Mouse (Mus musculus): ENCODE measurements around the gene Meltf.
A peak's percentile ranks its signal among the peaks of the same experiment; 100 is the strongest.
"Not testable (repeated sequence)": the region's sequence is repeated elsewhere in the genome, so short reads cannot be mapped to it uniquely, and the experiment has no call there.

Gene Meltf

DNA sequence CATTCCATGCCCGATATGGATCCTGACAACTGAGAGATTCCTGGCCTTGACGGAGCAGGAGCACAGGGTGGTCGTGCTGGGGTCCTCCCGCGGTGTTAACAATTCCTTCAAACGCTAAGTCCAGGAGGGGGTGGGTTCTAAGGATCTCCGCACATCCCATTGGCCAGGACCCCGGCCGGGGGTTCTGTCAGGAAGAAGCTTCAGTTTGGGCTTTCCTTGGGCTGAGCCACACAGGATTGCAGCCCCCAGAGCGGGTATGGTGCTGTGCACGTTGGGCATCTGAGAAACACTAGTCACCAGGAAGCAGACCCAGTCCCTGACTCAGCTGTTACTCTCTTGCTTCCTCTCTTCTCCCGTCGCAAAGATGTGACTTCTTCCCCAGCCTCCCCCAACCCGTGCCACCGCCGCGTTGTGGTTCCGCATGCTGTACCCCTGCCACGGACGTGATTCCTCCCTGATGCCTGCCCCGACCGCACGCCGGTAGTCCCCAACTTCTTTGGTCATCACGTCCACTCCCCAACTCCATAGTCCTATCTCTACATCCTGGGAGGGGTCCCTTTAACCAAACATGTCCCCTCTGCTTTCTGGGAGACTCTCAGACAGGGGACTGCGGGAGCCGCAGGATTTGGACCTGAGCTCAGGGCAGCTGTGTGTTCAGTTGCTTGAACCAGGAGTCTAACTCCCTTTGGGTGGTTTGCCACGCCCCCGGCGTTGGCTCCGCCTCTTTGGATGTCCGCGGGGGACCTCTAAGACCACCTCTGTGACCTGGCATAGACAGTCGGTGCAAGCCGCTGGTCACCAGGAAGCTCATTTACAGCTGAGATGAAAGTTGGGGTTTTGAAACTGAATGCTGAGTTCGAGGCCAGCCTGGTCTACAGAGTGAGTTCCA, 56.7 kb downstream of the Meltf start:
- DNase-seq: no peak

DNA sequence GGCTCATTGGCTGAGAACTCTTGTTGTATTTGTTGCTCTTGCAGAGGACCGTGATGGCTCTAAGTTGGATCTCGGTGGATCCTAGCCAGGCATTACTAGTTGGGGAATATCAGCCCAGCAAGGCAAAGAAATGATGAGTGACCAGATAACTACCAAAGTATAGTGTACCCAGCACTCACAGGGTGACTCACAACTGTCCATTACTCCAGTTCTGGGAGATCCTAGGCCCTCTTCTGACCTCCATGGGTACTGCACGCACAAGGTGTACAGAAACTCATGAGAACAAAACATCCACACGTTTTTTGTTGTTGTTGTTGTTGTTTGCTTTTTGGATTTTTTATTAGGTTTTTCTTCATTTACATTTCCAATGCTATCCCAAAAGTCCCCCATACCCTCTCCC, 58.0 kb downstream of the Meltf start:
- DNase-seq: no peak

DNA sequence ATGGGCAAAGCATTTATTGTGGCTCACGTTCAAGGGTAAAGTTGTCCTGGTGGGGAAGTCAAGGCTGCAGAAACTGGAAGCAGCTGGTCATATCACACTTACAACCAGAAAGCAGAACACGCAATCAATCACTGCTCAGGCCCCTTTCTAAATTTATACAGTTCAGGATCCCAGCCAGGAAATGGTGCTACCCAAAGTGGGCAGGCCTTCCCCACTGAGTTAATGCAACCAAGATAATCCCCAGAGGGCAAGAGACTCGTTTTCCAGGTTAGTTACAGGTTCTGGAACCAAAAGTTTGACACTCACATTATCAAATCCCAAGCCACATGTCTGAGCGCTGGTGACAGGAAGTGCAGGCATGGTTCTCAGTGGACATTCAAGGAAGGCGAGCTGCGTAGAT, 60.2 kb downstream of the Meltf start:
- no peak for DNase-seq

DNA sequence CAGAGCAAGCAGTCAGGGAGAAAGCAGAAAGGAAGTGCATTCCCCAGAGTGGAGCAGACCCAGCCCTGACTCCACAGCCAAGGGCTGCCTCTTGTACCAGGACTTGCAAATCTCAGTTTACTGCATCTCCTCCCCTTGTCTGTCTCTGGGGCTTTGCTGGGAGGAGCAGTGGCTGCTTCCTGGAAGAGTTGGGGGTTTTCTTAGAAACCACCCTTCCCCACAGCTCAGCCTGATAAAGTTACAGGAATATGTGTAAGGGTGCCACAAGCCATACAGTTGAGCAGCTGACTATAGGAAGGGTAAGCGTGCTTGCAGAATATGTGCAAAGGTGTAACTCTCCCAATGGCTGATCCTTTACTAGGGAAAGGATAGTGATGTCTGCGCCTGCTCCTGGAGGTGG, 62.0 kb downstream of the Meltf start:
- no peak for DNase-seq

DNA sequence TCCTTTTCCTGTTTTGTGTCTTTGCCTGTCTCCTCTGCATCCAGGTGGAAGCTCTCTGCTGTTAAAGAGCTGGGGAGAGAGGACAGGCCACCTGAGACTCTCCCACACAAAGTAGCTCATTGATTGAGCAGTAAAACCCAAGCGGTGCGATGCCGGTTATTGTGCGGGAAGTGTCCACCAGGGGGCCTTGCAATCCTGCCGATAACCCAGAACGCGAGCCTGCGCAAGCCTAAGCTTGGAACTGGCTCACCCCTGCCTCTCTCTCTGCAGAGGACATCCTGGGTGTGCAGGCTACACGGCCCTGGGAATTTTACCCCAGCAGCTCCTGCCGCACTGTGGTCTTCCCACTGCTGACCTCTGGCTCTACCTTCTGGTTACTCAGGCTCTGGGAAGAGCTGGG, 65.4 kb downstream of the Meltf start:
- DNase-seq: peak; percentile 45 to 53

DNA sequence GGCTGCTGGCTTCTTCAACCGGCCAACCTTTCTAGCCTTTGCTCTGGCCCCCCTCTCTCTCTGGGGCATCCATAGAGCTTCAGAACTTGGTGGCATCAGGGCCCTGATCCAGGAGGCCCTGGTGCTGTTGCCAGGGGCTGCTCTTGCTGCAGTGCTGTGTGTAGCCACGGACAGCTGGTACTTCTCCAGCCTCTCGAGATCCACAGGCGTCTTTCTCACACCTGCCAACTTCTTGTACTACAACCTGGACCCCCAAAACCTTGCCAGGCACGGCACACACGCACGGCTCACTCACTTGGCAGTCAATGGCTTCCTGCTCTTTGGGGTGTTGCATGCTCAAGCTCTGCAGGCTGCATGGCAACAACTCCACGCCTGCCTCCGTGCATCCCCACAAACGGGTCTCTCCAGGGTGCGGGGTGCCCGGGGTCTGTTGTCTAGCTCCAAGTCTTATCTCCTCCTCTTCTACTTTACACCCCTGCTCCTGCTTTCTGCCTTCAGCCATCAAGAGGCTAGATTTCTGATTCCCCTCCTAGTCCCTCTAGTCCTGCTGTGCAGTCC, 66.2 kb downstream of the Meltf start:
- no peak for DNase-seq

DNA sequence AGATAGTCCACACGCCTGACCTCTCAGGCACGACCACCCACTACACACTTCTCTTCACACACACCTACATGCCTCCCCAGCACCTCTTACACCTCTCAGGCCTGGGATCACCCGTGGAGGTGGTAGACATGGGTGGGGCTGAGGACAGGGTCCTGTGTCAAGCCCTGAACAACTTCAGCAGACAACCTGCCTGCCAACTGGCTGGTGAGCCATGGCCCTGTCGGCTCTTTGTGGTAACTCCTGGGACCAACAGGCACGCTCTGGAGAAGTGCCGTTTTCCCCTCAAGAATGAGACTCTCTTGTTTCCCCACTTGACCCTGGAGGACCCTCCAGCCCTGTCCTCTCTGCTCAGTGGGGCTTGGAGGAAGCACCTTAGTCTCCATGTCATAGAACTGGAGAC, 66.8 kb downstream of the Meltf start:
- DNase-seq: no peak

DNA sequence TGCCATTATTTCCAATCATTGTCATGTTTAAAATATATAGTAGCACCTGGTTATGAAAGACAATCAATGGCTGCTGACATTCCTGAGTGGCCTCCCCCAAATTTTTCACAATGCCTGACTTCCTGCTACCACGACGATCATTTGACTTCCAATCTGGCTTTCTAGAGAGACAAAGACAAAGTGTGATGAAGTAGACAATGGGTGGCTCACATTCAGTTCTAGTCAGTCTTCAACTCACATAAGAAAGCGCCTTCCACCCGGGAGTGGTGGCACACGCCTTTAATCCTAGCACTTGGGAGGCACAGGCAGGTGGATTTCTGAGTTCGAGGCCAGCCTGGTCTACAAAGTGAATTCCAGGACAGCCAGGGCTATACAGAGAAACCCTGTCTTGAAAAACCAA, 67.4 kb downstream of the Meltf start:
- not testable (repeated sequence) for DNase-seq

DNA sequence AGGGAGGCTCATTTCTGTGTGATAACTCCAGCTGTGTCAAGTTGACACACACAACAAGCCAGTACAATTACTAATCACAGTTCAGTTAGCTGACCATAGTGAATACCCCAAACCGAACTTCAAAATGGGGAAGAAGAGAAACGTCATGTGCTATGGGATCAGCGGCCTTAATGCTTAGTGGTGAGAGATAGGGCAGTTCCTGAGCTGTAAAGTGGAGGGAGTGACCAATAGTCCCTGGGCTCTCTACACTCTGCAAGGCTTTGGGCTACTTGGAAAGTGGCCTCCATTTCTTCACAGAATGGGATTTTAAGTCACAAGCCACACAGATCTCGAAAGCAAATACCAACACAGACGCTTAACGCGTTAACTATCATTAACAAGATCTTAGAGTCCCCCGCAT, 68.7 kb downstream of the Meltf start:
- DNase-seq: no peak

DNA sequence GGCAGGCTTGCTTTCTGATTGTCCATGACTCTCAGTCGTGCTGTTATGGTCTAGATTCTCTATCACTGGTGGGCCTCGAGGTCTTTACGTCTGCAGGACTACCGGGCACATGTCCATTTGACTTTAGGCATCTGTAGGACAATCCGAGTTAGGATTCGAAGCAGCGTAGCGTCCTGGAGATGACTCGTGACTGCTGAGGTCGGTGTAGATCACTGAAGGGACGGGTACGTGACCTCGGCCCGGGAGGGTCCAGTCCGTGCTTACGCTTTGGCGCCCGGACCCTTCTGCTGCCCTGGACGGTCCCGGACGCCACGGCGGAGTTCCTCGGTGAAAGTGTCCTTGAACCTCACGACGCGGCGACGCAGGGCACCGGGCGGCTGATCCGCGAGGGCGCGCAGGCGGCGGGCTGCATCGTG, 69.3 kb downstream of the Meltf start:
- no peak for DNase-seq

DNA sequence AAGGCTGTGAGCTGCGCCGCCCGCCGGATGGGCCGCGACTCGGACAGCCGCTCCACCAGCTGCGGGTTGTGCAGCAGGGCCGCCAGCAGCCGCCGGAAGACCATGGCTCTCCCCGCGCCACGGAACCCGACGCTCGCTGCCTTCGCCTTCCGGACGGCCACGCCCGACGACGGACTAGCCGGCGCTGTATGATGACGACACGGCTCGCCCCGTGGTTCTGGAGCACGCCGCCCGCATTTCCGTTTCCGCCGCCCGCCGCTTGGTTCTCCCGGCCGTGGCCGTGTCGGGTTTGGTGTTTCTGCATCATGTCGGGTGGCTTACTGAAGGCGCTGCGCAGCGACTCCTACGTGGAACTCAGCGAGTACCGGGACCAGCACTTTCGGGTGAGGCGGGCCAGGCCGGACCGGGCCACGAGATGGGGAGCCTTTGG, 69.8 kb downstream of the Meltf start, which contains the start of the genes 0610012G03Rik and Ncbp2:
TSS of gene 0610012G03Rik (minus strand) at position 150 of the 430 bp plus-strand sequence.
TSS of gene Ncbp2 (plus strand) at position 169 of the 430 bp plus-strand sequence.
- peak; percentile 89 for DNase-seq

All from thymus, adult 18-20 months (tissue).